Mouse (Mus musculus) midbrain, embryonic 10.5 days (tissue): Measurements from ENCODE around the gene P3h1. TPM values are rescaled to one million over a fixed set of nuclear protein-coding genes. Genes with fewer than 3 reads are reported as not detected.

Source experiments
- DNase-seq: peaks from one replicate; pipeline ENCODE4 v3.0.0-alpha.2; 2017; ENCODE audit warnings: low spot score
- H3K27ac ChIP-seq: fragments of 300-500 bp; sonication (generic); replicated peaks from 2 replicates; pipeline ENCODE4 v1.5.1; 2016; ENCODE audit warnings: mild to moderate bottlenecking
- H3K27me3 ChIP-seq: fragments of 300-500 bp; sonication (generic); 2 replicates; pipeline ENCODE4 v1.6.1; 2016; ENCODE audit warnings: low read depth, mild to moderate bottlenecking; ENCODE audit not compliant: poor library complexity, severe bottlenecking
- H3K36me3 ChIP-seq: fragments of 300-500 bp; sonication (generic); 2 replicates; pipeline ENCODE4 v1.6.1; 2016; ENCODE audit warnings: mild to moderate bottlenecking, moderate library complexity
- H3K4me1 ChIP-seq: fragments of 300-500 bp; sonication (generic); 2 replicates; pipeline ENCODE4 v1.6.1; 2016
- H3K4me3 ChIP-seq: fragments of 300-500 bp; sonication (generic); 2 replicates; pipeline ENCODE4 v1.5.1; 2016; ENCODE audit warnings: mild to moderate bottlenecking, moderate library complexity
- H3K9me3 ChIP-seq: fragments of 300-500 bp; sonication (generic); replicated peaks from 2 replicates; pipeline ENCODE4 v1.6.1; 2016; ENCODE audit warnings: mild to moderate bottlenecking
- WGBS: fragments of 180-500 bp; shearing (Covaris S2); methylation state at CpG from one replicate; pipeline ENCODE4 v1.1.7; 2016; 5-methylcytosine and 5-hydroxymethylcytosine counted together
- polyA plus RNA-seq: library from polyadenylated mRNA; unstranded; fragments of >200 nt; fragmentation: Nextera tagmentation; extraction: Ambion mirVana; gene quantifications from 2 replicates; pipeline ENCODE4 v1.2.1, GENCODE M21; 2016

Gene P3h1
- polyA plus RNA-seq, 1 experiment from 2014 or later, result 15.9 TPM

GRCm38 (mm10) chr4:119244468-119245240 is 11.9 kb downstream of the P3h1 start:
- Histone ChIP-seq H3K4me3 (no peak overlapping the region), H3K27ac (no peak overlapping the region), H3K36me3 (peaks cover 67% of the 10 kb centered on the region), H3K27me3 (no peaks in the 10 kb centered on the region), H3K4me1 (peaks cover 25% of the 10 kb centered on the region), H3K9me3 (no peaks in the 10 kb centered on the region)
- no peak for DNase-seq
- 84% methylated on average over 22 of the region's 22 CpGs for WGBS

- Histone ChIP-seq H3K4me1 (peaks cover 25% of the 10 kb centered on the region), H3K27me3 (no peaks in the 10 kb centered on the region), H3K27ac (no peak overlapping the region), H3K9me3 (no peaks in the 10 kb centered on the region), H3K4me3 (no peak overlapping the region), H3K36me3 (peaks cover 67% of the 10 kb centered on the region)
- no peak for DNase-seq
- WGBS, result 86% methylated on average over 7 of the region's 7 CpGs
Measured at GRCm38 (mm10) chr4:119245556-119245955, 12.8 kb downstream of the P3h1 start.

GRCm38 (mm10) chr4:119245961-119246360 is 13.2 kb downstream of the P3h1 start:
- 86% methylated on average over 9 of the region's 9 CpGs for WGBS

GRCm38 (mm10) chr4:119246688-119247225 is 14.0 kb downstream of the P3h1 start:
- Histone ChIP-seq H3K4me1 (peaks cover 25% of the 10 kb centered on the region), H3K27ac (peak overlapping the region; percentile 73; the same call in 1 of the 2 replicates), H3K27me3 (no peaks in the 10 kb centered on the region), H3K9me3 (no peaks in the 10 kb centered on the region), H3K4me3 (no peak overlapping the region), H3K36me3 (peaks cover 57% of the 10 kb centered on the region)
- DNase-seq, result no peak
- WGBS, result 79% methylated on average over 14 of the region's 14 CpGs

More at GRCm38 (mm10) chr4:119245961-119246360, 13.2 kb downstream of the P3h1 start:
- Histone ChIP-seq H3K27me3 (no peaks in the 10 kb centered on the region), H3K4me3 (no peak overlapping the region), H3K36me3 (peaks cover 65% of the 10 kb centered on the region), H3K27ac (no peak overlapping the region), H3K9me3 (no peaks in the 10 kb centered on the region), H3K4me1 (peaks cover 25% of the 10 kb centered on the region)
- no peak for DNase-seq

- peak overlapping the region; percentile 28 for H3K4me3 ChIP-seq
- no peaks in the 10 kb centered on the region for H3K27me3 ChIP-seq
- peak overlapping the region; percentile 73 for H3K27ac ChIP-seq
- DNase-seq, result peak; percentile 70
- peaks cover 25% of the 10 kb centered on the region for H3K4me1 ChIP-seq
- H3K9me3 ChIP-seq, result no peaks in the 10 kb centered on the region
- peaks cover 48% of the 10 kb centered on the region for H3K36me3 ChIP-seq
- WGBS, result 22% methylated on average over 13 of the region's 13 CpGs
Measured at GRCm38 (mm10) chr4:119247462-119248235, 14.9 kb downstream of the P3h1 start.

GRCm38 (mm10) chr4:119248407-119248965 is 15.8 kb downstream of the P3h1 start:
- Histone ChIP-seq H3K36me3 (peaks cover 41% of the 10 kb centered on the region), H3K4me3 (no peak overlapping the region), H3K4me1 (peaks cover 26% of the 10 kb centered on the region), H3K27ac (peak overlapping the region; percentile 73; the same call in 1 of the 2 replicates), H3K27me3 (no peaks in the 10 kb centered on the region), H3K9me3 (no peaks in the 10 kb centered on the region)
- DNase-seq, result no peak
- 86% methylated on average over 11 of the region's 11 CpGs for WGBS

- 75% methylated on average over 7 of the region's 7 CpGs for WGBS
- Histone ChIP-seq H3K27ac (no peak overlapping the region), H3K4me1 (peaks cover 47% of the 10 kb centered on the region), H3K4me3 (no peak overlapping the region), H3K27me3 (no peaks in the 10 kb centered on the region), H3K36me3 (0 out of 2 replicates have a peak, but pooled peaks cover 6% of the 10 kb centered on the region), H3K9me3 (no peaks in the 10 kb centered on the region)
- DNase-seq, result no peak
Measured at GRCm38 (mm10) chr4:119252025-119252808, 19.5 kb downstream of the P3h1 start.

- Histone ChIP-seq H3K4me1 (peaks cover 37% of the 10 kb centered on the region), H3K9me3 (no peaks in the 10 kb centered on the region), H3K4me3 (0 out of 2 replicates have a peak overlapping the region, but pooled peaks have one; percentile 18), H3K36me3 (no peaks in the 10 kb centered on the region), H3K27ac (peak overlapping the region; percentile 82), H3K27me3 (no peaks in the 10 kb centered on the region)
- DNase-seq, result peak; percentile 45
- WGBS, result 32% methylated on average over 9 of the region's 9 CpGs
Measured at GRCm38 (mm10) chr4:119254012-119254618, 21.4 kb downstream of the P3h1 start.

- no peaks in the 10 kb centered on the region for H3K27me3 ChIP-seq
- 73% methylated on average over 12 of the region's 12 CpGs for WGBS
- no peak for DNase-seq
- peak within 1 kb of the TSS; percentile 82 for H3K27ac ChIP-seq
- 0 out of 2 replicates have a peak within 1 kb of the TSS, but pooled peaks have one; percentile 18 for H3K4me3 ChIP-seq
- no peaks in the 10 kb centered on the region for H3K36me3 ChIP-seq
- peaks cover 37% of the 10 kb centered on the region for H3K4me1 ChIP-seq
- H3K9me3 ChIP-seq, result no peaks in the 10 kb centered on the region
Measured at GRCm38 (mm10) chr4:119255351-119255750, 22.6 kb downstream of the P3h1 start, which contains the start of gene Cldn19. Gene Cldn19 (plus strand): TSS chr4:119255414.

- 83% methylated on average over 6 of the region's 6 CpGs for WGBS
- H3K9me3 ChIP-seq, result no peaks in the 10 kb centered on the region
- no peaks in the 10 kb centered on the region for H3K36me3 ChIP-seq
- no peak for DNase-seq
- no peaks in the 10 kb centered on the region for H3K27me3 ChIP-seq
- H3K27ac ChIP-seq, result no peak overlapping the region; the same call in 1 of the 2 replicates
- no peak overlapping the region for H3K4me3 ChIP-seq
- peaks cover 41% of the 10 kb centered on the region for H3K4me1 ChIP-seq
Measured at GRCm38 (mm10) chr4:119257083-119257482, 24.4 kb downstream of the P3h1 start.

GRCm38 (mm10) chr4:119259344-119260254 is 26.9 kb downstream of the P3h1 start:
- peaks cover 29% of the 10 kb centered on the region for H3K4me1 ChIP-seq
- 79% methylated on average over 15 of the region's 15 CpGs for WGBS
- H3K27ac ChIP-seq, result no peak overlapping the region

More at GRCm38 (mm10) chr4:119259344-119260254, 26.9 kb downstream of the P3h1 start:
- Histone ChIP-seq H3K36me3 (no peaks in the 10 kb centered on the region), H3K9me3 (no peaks in the 10 kb centered on the region), H3K4me3 (no peak overlapping the region), H3K27me3 (no peaks in the 10 kb centered on the region)
- no peak for DNase-seq
